Mouse (Mus musculus) hindbrain, embryonic 12.5 days (tissue): ENCODE measurements around the gene Nmt1. TPM values are rescaled to one million over a fixed set of nuclear protein-coding genes. Genes with fewer than 3 reads are reported as not detected.

ENCODE experiments used
- ATAC-seq: fragments of 200-750 bp; cut with Nextera tagmentation; 2 replicates; pipeline ENCODE4 v1.8.0; 2017; ENCODE audit warnings: moderate TSS enrichment; ENCODE audit not compliant: low FRiP score
- H3K27ac ChIP-seq: fragments of 300-500 bp; sonication (generic); 2 replicates; pipeline ENCODE4 v1.5.1; 2016; ENCODE audit warnings: mild to moderate bottlenecking
- H3K27me3 ChIP-seq: fragments of 300-500 bp; sonication (generic); 2 replicates; pipeline ENCODE4 v1.6.1; 2016; ENCODE audit warnings: mild to moderate bottlenecking
- H3K36me3 ChIP-seq: fragments of 300-500 bp; sonication (generic); 2 replicates; pipeline ENCODE4 v1.6.1; 2016; ENCODE audit warnings: mild to moderate bottlenecking
- H3K4me1 ChIP-seq: fragments of 300-500 bp; sonication (generic); 2 replicates; pipeline ENCODE4 v1.6.1; 2016
- H3K4me2 ChIP-seq: fragments of 300-500 bp; sonication (generic); replicated peaks from 2 replicates; pipeline ENCODE4 v1.6.1; 2016; ENCODE audit warnings: mild to moderate bottlenecking
- H3K4me3 ChIP-seq: fragments of 300-500 bp; sonication (generic); 2 replicates; pipeline ENCODE4 v1.5.1; 2016; ENCODE audit warnings: mild to moderate bottlenecking
- H3K9ac ChIP-seq: fragments of 300-500 bp; sonication (generic); 2 replicates; pipeline ENCODE4 v1.6.1; 2016; ENCODE audit warnings: mild to moderate bottlenecking, moderate library complexity
- H3K9me3 ChIP-seq: fragments of 300-500 bp; sonication (generic); replicated peaks from 2 replicates; pipeline ENCODE4 v1.6.1; 2016; ENCODE audit warnings: mild to moderate bottlenecking
- WGBS: fragments of 180-500 bp; shearing (Covaris S2); methylation state at CpG from one replicate; pipeline ENCODE4 v1.1.7; 2016; 5-methylcytosine and 5-hydroxymethylcytosine counted together
- polyA plus RNA-seq: library from polyadenylated mRNA; unstranded; fragments of >200 nt; fragmentation: Nextera tagmentation; extraction: Ambion mirVana; gene quantifications from 2 replicates; pipeline ENCODE4 v1.2.1, GENCODE M21; 2016

Nmt1 gene
- polyA plus RNA-seq, 1 experiment from 2014 or later: 40.3 TPM

DNA sequence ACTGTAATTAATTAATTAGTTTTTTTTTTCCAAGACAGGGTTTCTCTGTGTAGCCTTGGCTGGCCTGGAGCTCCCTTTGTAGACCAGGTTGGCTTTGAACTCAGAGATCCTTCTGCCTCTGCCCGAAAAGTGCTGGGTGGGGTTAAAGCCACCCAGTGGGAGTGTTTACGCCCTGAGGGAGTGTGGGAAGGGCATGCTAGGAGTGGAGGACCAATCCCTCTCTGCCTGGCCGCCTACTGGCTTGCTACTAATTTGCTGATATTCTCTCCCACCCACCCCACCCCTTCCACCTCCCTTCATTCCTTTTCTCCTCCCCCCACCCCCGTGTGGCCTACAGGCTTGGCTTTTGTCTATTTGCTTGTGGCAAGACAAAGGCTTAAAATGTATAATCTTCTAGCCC is 78.4 kb downstream of the Nmt1 start:
- no peaks in the 10 kb centered on the region for H3K9me3 ChIP-seq
- H3K4me3 ChIP-seq: no peak overlapping the region
- WGBS: 73% methylated on average over 3 of the region's 4 CpGs
- H3K4me2 ChIP-seq: no peak overlapping the region
- H3K9ac ChIP-seq: no peak overlapping the region
- H3K4me1 ChIP-seq: peaks cover 20% of the 10 kb centered on the region
- H3K27ac ChIP-seq: no peak overlapping the region
- ATAC-seq: no peak
- H3K27me3 ChIP-seq: peaks cover 32% of the 10 kb centered on the region
- no peaks in the 10 kb centered on the region for H3K36me3 ChIP-seq

DNA sequence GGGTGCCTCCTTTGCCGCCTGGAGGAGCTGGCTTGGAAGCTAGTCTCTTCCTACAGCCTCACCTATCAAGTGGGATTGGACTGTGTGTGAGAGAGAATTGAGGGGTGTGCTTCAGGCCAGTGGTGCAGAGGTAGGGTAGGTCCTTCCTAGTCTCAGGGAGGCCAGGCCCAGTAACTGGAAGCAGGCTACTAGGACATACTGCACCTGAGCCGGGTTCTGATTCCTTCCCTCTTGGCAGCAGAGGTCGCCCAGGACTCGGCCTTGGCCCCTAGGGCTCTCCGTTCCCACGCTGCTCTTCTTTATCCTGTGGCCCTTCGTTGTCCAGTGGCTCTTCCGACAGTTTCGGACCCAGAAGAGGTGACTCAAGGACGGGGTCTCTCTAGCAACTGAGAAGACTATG is 83.3 kb downstream of the Nmt1 start:
- peak overlapping the region; percentile 53 for H3K4me2 ChIP-seq
- H3K9me3 ChIP-seq: no peaks in the 10 kb centered on the region
- ATAC-seq: no peak
- peak overlapping the region; percentile 26; the same call in 1 of the 2 replicates for H3K4me3 ChIP-seq
- H3K9ac ChIP-seq: peak overlapping the region; percentile 35; the same call in 1 of the 2 replicates
- no peak overlapping the region for H3K27ac ChIP-seq
- H3K36me3 ChIP-seq: no peaks in the 10 kb centered on the region
- H3K4me1 ChIP-seq: peaks cover 22% of the 10 kb centered on the region
- 10% methylated on average over 10 of the region's 10 CpGs for WGBS
- peaks cover 37% of the 10 kb centered on the region for H3K27me3 ChIP-seq

- peak overlapping the region; percentile 35; the same call in 1 of the 2 replicates for H3K9ac ChIP-seq
- whole genome bisulfite sequencing: 2% methylated on average over 28 of the region's 28 CpGs
- no peak for ATAC-seq
- peak overlapping the region; percentile 53 for H3K4me2 ChIP-seq
- no peaks in the 10 kb centered on the region for H3K9me3 ChIP-seq
- no peaks in the 10 kb centered on the region for H3K36me3 ChIP-seq
- peaks cover 25% of the 10 kb centered on the region for H3K4me1 ChIP-seq
- no peak overlapping the region for H3K27ac ChIP-seq
- H3K4me3 ChIP-seq: peak overlapping the region; percentile 26
- H3K27me3 ChIP-seq: peaks cover 37% of the 10 kb centered on the region
These were observed 84.0 kb downstream of the Nmt1 start for GRCm38 (mm10) chr11:103111881-103112551.

DNA sequence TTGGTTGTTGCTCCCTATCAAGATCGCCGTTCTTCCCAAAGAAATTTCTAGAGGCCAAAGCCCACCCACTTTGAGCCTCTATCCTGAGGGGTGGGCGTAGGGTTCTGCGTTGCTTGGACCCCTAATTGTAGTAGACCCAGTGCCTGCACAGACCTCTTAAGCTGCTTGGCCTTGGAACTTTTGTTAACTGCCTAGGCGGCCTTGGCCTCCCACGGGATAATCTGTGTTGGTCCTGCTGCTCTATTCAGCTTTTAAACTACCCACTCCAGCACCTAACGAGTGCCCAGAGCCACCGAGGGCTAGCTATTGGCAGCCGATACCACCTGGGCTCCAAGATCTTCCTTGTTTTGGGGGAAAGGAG is 84.5 kb downstream of the Nmt1 start:
- no peaks in the 10 kb centered on the region for H3K36me3 ChIP-seq
- no peak for ATAC-seq
- peak overlapping the region; percentile 53 for H3K4me2 ChIP-seq
- H3K27ac ChIP-seq: no peak overlapping the region
- 12% methylated on average over 9 of the region's 9 CpGs for WGBS
- H3K27me3 ChIP-seq: peaks cover 37% of the 10 kb centered on the region
- peak overlapping the region; percentile 26 for H3K4me3 ChIP-seq
- no peaks in the 10 kb centered on the region for H3K9me3 ChIP-seq
- H3K9ac ChIP-seq: no peak overlapping the region
- peaks cover 28% of the 10 kb centered on the region for H3K4me1 ChIP-seq

- WGBS: 38% methylated on average over 12 of the region's 12 CpGs
- Histone ChIP-seq H3K4me2 (no peak overlapping the region), H3K9ac (no peak overlapping the region)
These were observed 85.0 kb downstream of the Nmt1 start for GRCm38 (mm10) chr11:103113005-103113404.

DNA sequence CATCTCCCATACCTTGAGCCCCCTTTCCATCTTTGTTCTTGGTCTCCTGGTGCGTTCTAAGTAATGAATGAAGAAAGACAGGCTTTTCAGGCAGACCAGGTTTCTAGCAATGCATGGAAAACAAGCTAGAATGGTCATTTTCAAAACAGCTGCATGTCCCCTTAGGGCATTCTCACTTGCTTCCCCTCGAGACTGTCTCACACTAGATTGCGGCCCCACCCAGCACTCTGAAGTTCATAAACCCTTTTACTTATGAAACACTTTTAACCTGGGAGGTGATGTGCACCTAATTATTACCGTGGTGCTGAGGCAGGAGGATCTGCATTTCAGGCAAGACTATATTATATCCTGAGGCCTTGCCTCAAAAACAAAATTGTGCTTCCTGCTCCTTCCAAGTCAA is 85.8 kb downstream of the Nmt1 start:
- no peak overlapping the region for H3K9ac ChIP-seq
- H3K4me2 ChIP-seq: no peak overlapping the region
- H3K9me3 ChIP-seq: no peaks in the 10 kb centered on the region
- H3K4me3 ChIP-seq: no peak overlapping the region
- H3K27ac ChIP-seq: no peak overlapping the region
- no peaks in the 10 kb centered on the region for H3K36me3 ChIP-seq
- ATAC-seq: no peak
- 79% methylated on average over 4 of the region's 4 CpGs for WGBS
- H3K4me1 ChIP-seq: peaks cover 38% of the 10 kb centered on the region
- peaks cover 37% of the 10 kb centered on the region for H3K27me3 ChIP-seq

More at GRCm38 (mm10) chr11:103113005-103113404, 85.0 kb downstream of the Nmt1 start:
- Histone ChIP-seq H3K9me3 (no peaks in the 10 kb centered on the region), H3K27ac (no peak overlapping the region), H3K27me3 (peaks cover 37% of the 10 kb centered on the region), H3K4me1 (peaks cover 32% of the 10 kb centered on the region), H3K4me3 (no peak overlapping the region), H3K36me3 (no peaks in the 10 kb centered on the region)
- no peak for ATAC-seq

GRCm38 (mm10) chr11:103114270-103114943 is 86.4 kb downstream of the Nmt1 start:
- WGBS: 86% methylated on average over 11 of the region's 11 CpGs
- H3K4me1 ChIP-seq: peaks cover 40% of the 10 kb centered on the region
- peak overlapping the region; percentile 75; the same call in 1 of the 2 replicates for H3K9ac ChIP-seq
- peak overlapping the region; percentile 59 for H3K4me3 ChIP-seq
- H3K36me3 ChIP-seq: no peaks in the 10 kb centered on the region
- peak overlapping the region; percentile 80 for H3K4me2 ChIP-seq
- peaks cover 37% of the 10 kb centered on the region for H3K27me3 ChIP-seq
- no peaks in the 10 kb centered on the region for H3K9me3 ChIP-seq
- H3K27ac ChIP-seq: no peak overlapping the region
- no peak for ATAC-seq

GRCm38 (mm10) chr11:103115163-103116007 is 87.4 kb downstream of the Nmt1 start:
- H3K4me3 ChIP-seq: peak overlapping the region; percentile 59
- no peaks in the 10 kb centered on the region for H3K9me3 ChIP-seq
- H3K4me1 ChIP-seq: peaks cover 40% of the 10 kb centered on the region

GRCm38 (mm10) chr11:103116008-103116818 is 88.2 kb downstream of the Nmt1 start, which contains the start of gene Hexim1:
Gene Hexim1 (plus strand): TSS chr11:103116231.
- peak within 1 kb of the TSS; percentile 75 for H3K9ac ChIP-seq
- H3K36me3 ChIP-seq: no peaks in the 10 kb centered on the region
- peak within 1 kb of the TSS; percentile 80 for H3K4me2 ChIP-seq
- H3K4me3 ChIP-seq: peak within 1 kb of the TSS; percentile 59
- WGBS: under 1% methylated on average over 53 of the region's 53 CpGs
- peaks cover 39% of the 10 kb centered on the region for H3K4me1 ChIP-seq
- peaks cover 29% of the 10 kb centered on the region for H3K27me3 ChIP-seq
- peak within 1 kb of the TSS; percentile 89 for H3K27ac ChIP-seq
- ATAC-seq: peak; percentile 94
- no peaks in the 10 kb centered on the region for H3K9me3 ChIP-seq

More at GRCm38 (mm10) chr11:103115163-103116007, 87.4 kb downstream of the Nmt1 start:
- peak; percentile 82 for ATAC-seq
- no peaks in the 10 kb centered on the region for H3K36me3 ChIP-seq
- H3K9ac ChIP-seq: peak overlapping the region; percentile 75
- under 1% methylated on average over 34 of the region's 34 CpGs for WGBS
- H3K4me2 ChIP-seq: peak overlapping the region; percentile 80
- peak overlapping the region; percentile 88 for H3K27ac ChIP-seq
- H3K27me3 ChIP-seq: peaks cover 37% of the 10 kb centered on the region

GRCm38 (mm10) chr11:103116959-103117590 is 89.1 kb downstream of the Nmt1 start:
- Histone ChIP-seq H3K27me3 (peaks cover 21% of the 10 kb centered on the region), H3K9me3 (no peaks in the 10 kb centered on the region), H3K4me3 (peak overlapping the region; percentile 59), H3K36me3 (no peaks in the 10 kb centered on the region), H3K9ac (peak overlapping the region; percentile 70), H3K27ac (peak overlapping the region; percentile 89), H3K4me1 (peaks cover 31% of the 10 kb centered on the region), H3K4me2 (peak overlapping the region; percentile 80)
- ATAC-seq: peak; percentile 20
- WGBS: under 1% methylated on average over 35 of the region's 35 CpGs

DNA sequence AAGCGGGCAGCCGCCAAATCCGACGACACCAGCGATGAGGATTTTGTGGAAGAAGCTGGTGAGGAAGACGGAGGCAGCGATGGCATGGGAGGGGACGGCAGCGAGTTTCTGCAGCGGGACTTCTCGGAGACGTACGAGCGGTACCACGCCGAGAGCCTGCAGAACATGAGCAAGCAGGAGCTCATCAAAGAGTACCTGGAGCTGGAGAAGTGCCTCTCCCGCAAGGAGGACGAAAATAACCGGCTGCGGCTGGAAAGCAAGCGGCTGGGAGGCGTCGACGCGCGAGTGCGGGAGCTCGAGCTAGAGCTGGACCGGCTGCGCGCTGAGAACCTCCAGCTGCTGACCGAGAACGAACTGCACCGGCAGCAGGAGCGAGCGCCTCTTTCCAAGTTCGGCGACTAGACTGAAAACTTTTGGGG is 89.6 kb downstream of the Nmt1 start:
- peak overlapping the region; percentile 59 for H3K4me3 ChIP-seq
- peaks cover 25% of the 10 kb centered on the region for H3K4me1 ChIP-seq
- under 1% methylated on average over 38 of the region's 38 CpGs for WGBS
- 0 out of 2 replicates have a peak overlapping the region, but pooled peaks have one; percentile 18 for H3K27ac ChIP-seq
- ATAC-seq: no peak
- H3K4me2 ChIP-seq: peak overlapping the region; percentile 80
- H3K9ac ChIP-seq: peak overlapping the region; percentile 70
- no peaks in the 10 kb centered on the region for H3K36me3 ChIP-seq
- peaks cover 15% of the 10 kb centered on the region for H3K27me3 ChIP-seq
- H3K9me3 ChIP-seq: no peaks in the 10 kb centered on the region
